Mouse (Mus musculus) bone marrow macrophage, adult 2 months (primary cell): ENCODE measurements around the gene Cdyl.

Experiments
- CTCF ChIP-seq: IDR thresholded peaks from 2 replicates; pipeline ENCODE4 v1.5.1; 2012; ENCODE audit warnings: low read depth, mild to moderate bottlenecking, low read length, moderate library complexity
- POLR2A ChIP-seq: IDR thresholded peaks from 2 replicates; pipeline ENCODE4 v1.6.1; 2012; ENCODE audit warnings: mild to moderate bottlenecking, low read depth, low read length, borderline replicate concordance

- TF ChIP-seq POLR2A, result no peak
- TF ChIP-seq CTCF, result no peak
Measured at GRCm38 (mm10) chr13:35807525-35807924, 147.9 kb downstream of the Cdyl start.
